Mouse (Mus musculus) megakaryocyte-erythroid progenitor cell, adult 5 weeks (primary cell): Measurements from ENCODE around the gene Arhgef3. TPM values are rescaled to one million over a fixed set of nuclear protein-coding genes. Genes with fewer than 3 reads are reported as not detected.

Experiments
- polyA plus RNA-seq: library from polyadenylated mRNA; stranded (reverse); fragments of >175 nt; gene quantifications from 2 replicates; pipeline ENCODE4 v1.2.3, GENCODE M21; 2012

Arhgef3 gene
- 10.4 and 11.8 TPM in 2 replicates for polyA plus RNA-seq

GRCm38 (mm10) chr14:27114362-27115274 lies at the start of gene Arhgef3:
Gene Arhgef3, plus strand, starts transcription at chr14:27114899.

GRCm38 (mm10) chr14:27428573-27428972 lies 313.9 kb downstream of the Arhgef3 start, which contains the start of gene Fam208a:
Gene Fam208a, plus strand, starts transcription at chr14:27428834.

Other genes starting within 250 kb of the Arhgef3 start
- not detected in 2 replicates for gene Asb14, start 220.3 kb upstream of the Arhgef3 start, polyA plus RNA-seq
- 1.6 and 2.2 TPM in 2 replicates for gene Appl1, start 143.7 kb upstream of the Arhgef3 start, polyA plus RNA-seq
- 0.07 and 0.21 TPM in 2 replicates for gene Hesx1, start 120.5 kb upstream of the Arhgef3 start, polyA plus RNA-seq
- gene Il17rd, start 76.0 kb upstream of the Arhgef3 start, polyA plus RNA-seq = 0.01 TPM in 1 of 2 replicates, not detected in the other